Mouse (Mus musculus) G1E (cell line): ENCODE results near the gene Suv39h2.

Experiments
- CTCF ChIP-seq: IDR thresholded peaks from 2 replicates; pipeline ENCODE4 v1.5.1; 2012; ENCODE audit warnings: low read depth, low read length, inconsistent platforms, mixed read lengths
- GATA1 ChIP-seq: IDR thresholded peaks from 2 replicates; pipeline ENCODE4 v1.6.1; 2012; ENCODE audit warnings: borderline replicate concordance, low read length, inconsistent platforms, mixed read lengths
- GATA2 ChIP-seq: IDR thresholded peaks from 2 replicates; pipeline ENCODE4 v1.6.1; 2012; ENCODE audit warnings: low read depth, low read length, inconsistent platforms, borderline replicate concordance
- POLR2AphosphoS5 ChIP-seq: IDR thresholded peaks from 2 replicates; pipeline ENCODE4 v1.6.1; 2012; ENCODE audit warnings: low read depth, low read length, inconsistent platforms; ENCODE audit not compliant: insufficient replicate concordance
- TAL1 ChIP-seq: conservative IDR thresholded peaks from 2 replicates; pipeline ENCODE4 v1.6.1; 2012; ENCODE audit warnings: low read depth, low read length, inconsistent platforms, mixed read lengths

GRCm38 (mm10) chr2:3493833-3494409 lies 19.1 kb upstream of the Suv39h2 start:
- TF ChIP-seq CTCF (no peak), TAL1 (no peak), POLR2AphosphoS5 (no peak), GATA2 (no peak), GATA1 (no peak)
